Mouse (Mus musculus): ENCODE measurements around the gene Olfr1195. TPM values are rescaled to one million over a fixed set of nuclear protein-coding genes. Genes with fewer than 3 reads are reported as not detected.

Gene Olfr1195
- not detected for total RNA-seq (2023)

DNA sequence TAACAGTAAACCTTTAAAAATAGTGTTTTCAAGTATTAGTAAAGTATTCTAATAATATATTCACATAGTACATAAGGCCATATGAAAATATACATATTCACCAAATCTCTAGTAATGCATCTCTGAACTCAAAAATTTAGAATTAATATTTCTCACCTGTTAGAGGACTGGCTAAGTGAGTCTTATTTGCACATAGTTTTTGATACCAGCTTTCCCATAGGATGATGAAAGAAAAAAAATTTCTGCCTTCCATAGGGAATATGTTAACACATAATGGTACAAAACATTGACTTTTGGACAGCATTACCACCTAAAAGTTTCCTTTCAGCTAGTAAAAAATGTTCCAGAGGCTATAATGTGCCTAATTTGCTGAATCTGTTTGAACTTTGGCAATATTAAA, at the start of gene Olfr1195:
Gene Olfr1195, minus strand, starts transcription at position 101 of the 400 bp plus-strand sequence.

DNA sequence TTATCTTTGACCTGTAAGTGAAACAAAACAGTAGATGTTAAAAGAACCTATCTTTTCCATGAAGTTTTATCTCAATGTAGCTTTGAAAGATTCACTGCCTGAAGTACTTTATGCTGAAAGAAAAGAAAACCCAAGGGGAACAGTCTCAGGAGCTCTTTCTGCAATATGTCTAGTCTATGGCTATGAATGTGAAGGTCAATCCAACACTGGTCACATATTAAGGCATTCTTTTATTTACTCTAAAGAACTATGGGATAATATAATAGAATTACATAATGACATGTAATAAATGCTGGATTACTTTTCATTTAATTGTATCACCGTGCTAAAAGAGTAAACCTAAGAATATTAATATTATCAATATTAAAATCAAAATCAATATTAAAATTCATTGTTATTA, 43.3 kb upstream of the Olfr1195 start, which contains the start of gene Olfr1197:
Gene Olfr1197, minus strand, starts transcription at position 101 of the 400 bp plus-strand sequence.

DNA sequence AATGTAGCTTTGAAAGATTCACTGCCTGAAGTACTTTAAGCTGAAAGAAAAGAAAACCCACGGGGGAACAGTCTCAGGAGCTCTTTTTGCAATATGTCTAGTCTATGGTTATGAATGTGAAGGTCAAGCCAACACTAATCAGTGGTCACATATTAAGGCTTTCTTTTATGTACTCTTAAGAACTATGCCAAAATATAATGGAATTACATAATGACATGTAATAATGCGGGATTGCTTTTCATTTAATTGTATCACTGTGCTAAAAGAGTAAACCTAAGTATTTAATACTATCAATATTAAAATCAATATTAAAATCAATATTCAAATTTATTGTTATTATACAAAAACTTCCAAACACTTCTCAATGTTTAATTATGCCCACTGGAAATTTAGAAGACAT, 15.5 kb upstream of the Olfr1195 start, which contains the start of gene Olfr1196:
Gene Olfr1196, minus strand, starts transcription at position 101 of the 400 bp plus-strand sequence.

DNA sequence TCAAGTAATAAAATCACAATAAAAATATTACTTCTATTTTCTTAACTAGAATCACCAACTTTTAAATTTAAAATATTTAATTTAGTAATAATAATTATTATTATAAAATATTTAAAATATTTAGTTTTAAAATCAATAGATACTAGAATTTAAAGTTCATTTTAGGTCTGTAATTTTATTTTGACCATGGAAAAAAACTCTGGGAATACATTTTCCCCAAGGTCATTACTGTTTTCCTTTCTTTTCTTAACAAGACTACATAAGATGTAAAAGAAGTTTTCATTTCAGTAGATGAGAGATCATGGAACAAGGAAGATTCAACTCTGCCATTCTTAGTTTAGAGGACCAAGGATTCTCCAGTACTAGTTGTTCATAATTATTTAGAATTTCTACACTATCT, 13.7 kb downstream of the Olfr1195 start, which contains the start of gene Olfr1193:
Gene Olfr1193, plus strand, starts transcription at position 301 of the 400 bp plus-strand sequence.

DNA sequence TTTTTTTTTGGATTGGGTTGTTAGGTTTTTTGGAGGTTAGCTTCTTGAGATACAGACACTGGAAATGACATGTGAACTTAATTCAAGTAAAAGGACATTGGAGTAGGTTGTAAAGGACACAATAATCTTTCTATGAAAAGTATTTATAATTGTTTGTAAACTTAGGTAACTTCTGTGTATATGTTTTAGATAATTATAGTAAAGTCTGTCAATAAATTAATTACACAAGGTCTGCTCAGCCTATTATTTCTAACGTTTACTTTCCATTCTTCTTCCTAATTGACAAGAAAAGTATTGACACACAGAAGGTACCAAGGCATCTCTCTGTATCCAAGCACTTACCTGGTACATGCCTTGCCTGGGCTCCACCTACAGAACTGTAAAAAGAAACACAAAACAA, 40.8 kb downstream of the Olfr1195 start, which contains the start of gene Olfr1192-ps1:
Gene Olfr1192-ps1, plus strand, starts transcription at position 301 of the 400 bp plus-strand sequence.

DNA sequence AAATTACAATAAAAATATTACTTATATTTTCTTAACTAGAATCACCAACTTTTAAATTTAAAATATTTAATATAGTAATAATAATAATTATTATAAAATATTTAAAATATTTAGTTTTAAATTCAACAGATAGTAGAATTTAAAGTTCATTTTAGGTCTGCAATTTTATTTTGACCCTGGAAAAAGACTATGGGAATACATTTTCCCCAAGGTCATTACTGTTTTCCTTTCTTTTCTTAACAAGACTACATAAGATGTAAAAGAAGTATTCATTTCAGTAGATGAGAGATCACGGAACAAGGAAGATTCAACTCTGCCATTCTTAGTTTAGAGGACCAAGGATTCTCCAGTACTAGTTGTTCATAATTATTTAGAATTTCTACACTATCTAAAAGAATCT, 48.7 kb downstream of the Olfr1195 start, which contains the start of gene Olfr1191-ps1:
Gene Olfr1191-ps1, plus strand, starts transcription at position 301 of the 400 bp plus-strand sequence.

Other genes with a start within 250 kb of the Olfr1195 start
- gene Gm13757, start 240.1 kb downstream of the Olfr1195 start, total RNA-seq (2023) = not detected
- gene Olfr1183, start 234.3 kb downstream of the Olfr1195 start, total RNA-seq (2023) = not detected
- not detected for gene Olfr1184, start 205.6 kb downstream of the Olfr1195 start, total RNA-seq (2023)
- not detected for gene Olfr1185-ps1, start 195.9 kb downstream of the Olfr1195 start, total RNA-seq (2023)
- gene Olfr1186, start 170.6 kb downstream of the Olfr1195 start, total RNA-seq (2023) = not detected
- gene Olfr1188, start 132.3 kb downstream of the Olfr1195 start, total RNA-seq (2023) = not detected
- not detected for gene Olfr1189, start 102.7 kb downstream of the Olfr1195 start, total RNA-seq (2023)
- not detected for gene Olfr1191-ps1, start 48.6 kb downstream of the Olfr1195 start, total RNA-seq (2023)
- not detected for gene Olfr1192-ps1, start 40.7 kb downstream of the Olfr1195 start, total RNA-seq (2023)
- gene Olfr1193, start 13.6 kb downstream of the Olfr1195 start, total RNA-seq (2023) = not detected
- gene Olfr1196, start 15.4 kb upstream of the Olfr1195 start, total RNA-seq (2023) = not detected
- gene Olfr1197, start 43.2 kb upstream of the Olfr1195 start, total RNA-seq (2023) = not detected
- not detected for gene Olfr1198, start 62.2 kb upstream of the Olfr1195 start, total RNA-seq (2023)
- gene Olfr1199, start 71.3 kb upstream of the Olfr1195 start, total RNA-seq (2023) = not detected
- gene Olfr1200, start 81.3 kb upstream of the Olfr1195 start, total RNA-seq (2023) = not detected
- not detected for gene Olfr1201, start 103.8 kb upstream of the Olfr1195 start, total RNA-seq (2023)
- gene Olfr1202, start 125.3 kb upstream of the Olfr1195 start, total RNA-seq (2023) = not detected
- not detected for gene Olfr1205, start 140.6 kb upstream of the Olfr1195 start, total RNA-seq (2023)
- gene Olfr1204, start 160.1 kb upstream of the Olfr1195 start, total RNA-seq (2023) = not detected
- not detected for gene Olfr1206, start 174.0 kb upstream of the Olfr1195 start, total RNA-seq (2023)
- gene Olfr1208, start 213.1 kb upstream of the Olfr1195 start, total RNA-seq (2023) = not detected
- gene Olfr1209, start 226.0 kb upstream of the Olfr1195 start, total RNA-seq (2023) = not detected
- gene Olfr1211, start 248.9 kb upstream of the Olfr1195 start, total RNA-seq (2023) = not detected

All from monocyte, adult 59 days (primary cell).